Comparison of ENCODE assay signal across 7 mouse cellular contexts in the genomic region with DNA sequence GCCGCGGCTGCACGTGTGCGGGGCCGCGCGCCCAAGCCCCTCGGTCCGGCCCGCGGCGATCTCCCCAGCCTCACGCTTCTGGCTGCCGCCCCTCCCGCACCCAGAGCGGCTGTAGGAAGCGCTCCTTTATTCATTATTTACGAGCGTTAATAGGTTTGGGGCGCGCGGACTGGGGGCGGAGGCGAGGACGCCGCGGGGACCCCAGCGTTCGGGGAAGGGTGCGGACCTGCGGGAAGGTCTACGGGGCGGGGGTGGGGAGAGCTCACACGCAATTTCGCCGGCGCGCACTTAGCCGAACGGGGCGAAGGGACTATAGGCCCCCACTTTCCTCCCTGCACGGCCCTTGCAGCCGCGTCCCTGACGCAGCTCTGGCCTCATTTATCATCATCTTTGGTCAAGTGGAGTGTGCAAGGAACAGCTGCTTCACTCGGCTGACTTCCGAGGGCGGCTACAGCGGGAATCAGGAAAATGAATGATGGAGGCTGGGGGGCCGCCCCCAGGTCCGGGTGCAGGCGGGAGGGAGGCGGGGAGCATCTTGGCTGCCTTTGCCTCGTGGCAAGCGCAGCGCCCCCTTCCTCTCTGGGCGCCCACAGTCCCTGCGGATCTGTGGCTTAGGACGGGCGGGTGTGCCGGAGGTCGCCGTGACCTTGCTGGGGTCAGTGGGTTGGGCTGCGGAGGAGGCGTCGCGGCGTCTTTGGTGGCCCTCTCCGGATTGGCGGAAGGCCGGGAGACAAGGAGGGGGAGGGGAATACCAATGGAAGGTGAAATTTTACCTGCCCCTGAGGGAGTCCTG. TPM values are rescaled to one million over a fixed set of nuclear protein-coding genes. Genes with fewer than 3 reads are reported as not detected.
DNase-seq lines count a peak whose midpoint lies in the region; ATAC-seq and TF ChIP-seq lines count a peak whose summit lies in the region.

No protein-coding gene starts in this region.

- peak overlapping the region; percentile 97 for H3K4me2 ChIP-seq in intestine, postnatal 0 days (replicated peaks; ENCODE audit: low read depth)

- peak; percentile 27 for ATAC-seq in intestine, postnatal 0 days

- under 1% methylated on average over 67 of the region's 71 CpGs for WGBS in intestine, postnatal 0 days
- under 1% methylated on average over 71 of the region's 71 CpGs for WGBS in limb, embryonic 10.5 days
- WGBS in midbrain, embryonic 10.5 days = under 1% methylated on average over 71 of the region's 71 CpGs

- H3K4me1 ChIP-seq in intestine, postnatal 0 days (replicated peaks; ENCODE audit: control insufficient read depth, insufficient read depth, low read length) = peaks cover 15% of the 10 kb centered on the region; the same call in 1 of the 2 replicates
- peaks cover 96% of the 10 kb centered on the region for H3K4me1 ChIP-seq in limb, embryonic 10.5 days
- peaks cover 88% of the 10 kb centered on the region for H3K4me1 ChIP-seq in midbrain, embryonic 10.5 days

- H3K36me3 ChIP-seq in intestine, postnatal 0 days (ENCODE audit: control insufficient read depth, insufficient read depth) = no peaks in the 10 kb centered on the region; the same call in 1 of the 2 replicates
- peaks cover 49% of the 10 kb centered on the region for H3K36me3 ChIP-seq in limb, embryonic 10.5 days
- H3K36me3 ChIP-seq in midbrain, embryonic 10.5 days = peaks cover 26% of the 10 kb centered on the region

- H3K27ac ChIP-seq in intestine, postnatal 0 days (ENCODE audit: low read depth, low read length) = 0 out of 2 replicates have a peak overlapping the region, but pooled peaks have one; percentile 55
- peak overlapping the region; percentile 94 for H3K27ac ChIP-seq in limb, embryonic 10.5 days
- H3K27ac ChIP-seq in midbrain, embryonic 10.5 days (replicated peaks) = peak overlapping the region; percentile 90

- peak; percentile 88 for DNase-seq in adrenal gland, adult 2 months
- peak; percentile 87 for DNase-seq in embryo, embryonic 9.5 days (ENCODE audit: extremely low spot score)
- DNase-seq in heart, adult 18-20 months = peak; percentile 83 to 84
- peak; percentile 89 for DNase-seq in limb, embryonic 10.5 days (ENCODE audit: low spot score)
- DNase-seq in midbrain, embryonic 10.5 days (ENCODE audit: low spot score) = peak; percentile 85
- peak; percentile 72 to 77 for DNase-seq in right cerebral cortex, postnatal 36 days (ENCODE audit: low spot score in 2 of 2)

- no peaks in the 10 kb centered on the region for H3K27me3 ChIP-seq in intestine, postnatal 0 days (replicated peaks; ENCODE audit: control insufficient read depth, insufficient read depth, low read length)
- no peaks in the 10 kb centered on the region for H3K27me3 ChIP-seq in limb, embryonic 10.5 days (ENCODE audit: low read depth, poor library complexity, severe bottlenecking)
- peaks cover 25% of the 10 kb centered on the region for H3K27me3 ChIP-seq in midbrain, embryonic 10.5 days (ENCODE audit: low read depth, poor library complexity, severe bottlenecking)

- peak overlapping the region; percentile 53 for H3K9ac ChIP-seq in intestine, postnatal 0 days (ENCODE audit: low read depth, low read length)

- H3K4me3 ChIP-seq in intestine, postnatal 0 days (ENCODE audit: low read depth, low read length) = peak overlapping the region; percentile 51
- H3K4me3 ChIP-seq in limb, embryonic 10.5 days = peak overlapping the region; percentile 77
- H3K4me3 ChIP-seq in midbrain, embryonic 10.5 days = peak overlapping the region; percentile 79

- H3K9me3 ChIP-seq in intestine, postnatal 0 days (ENCODE audit: control insufficient read depth) = no peaks in the 10 kb centered on the region
- H3K9me3 ChIP-seq in limb, embryonic 10.5 days (replicated peaks) = no peaks in the 10 kb centered on the region
- no peaks in the 10 kb centered on the region for H3K9me3 ChIP-seq in midbrain, embryonic 10.5 days (replicated peaks)

- peak; percentile 60 for TF ChIP-seq CTCF in intestine, postnatal 0 days (IDR thresholded peaks at IDR 0.05; ENCODE audit: low read depth)

RNA-seq across cellular contexts. Expression of a gene that starts 46.0 kb away (rescaled TPM):
- 100 to 1,000 TPM; 201 to 250 TPM for total RNA-seq in adrenal gland, adult 2 months (2021)
- polyA plus RNA-seq in adrenal gland, adult 2 months (2012; rRNA removed) = 661 and 745 TPM in 2 replicates
- 10 to 100 TPM; 25.7 to 36.6 TPM for total RNA-seq in heart, adult 18-20 months (2021)
- polyA plus RNA-seq in intestine, postnatal 0 days (2015; fragmentation: Nextera tagmentation; extraction: Ambion mirVana) = 86.9 and 88.1 TPM in 2 replicates
- 56.2 and 56.6 TPM in 2 replicates for polyA plus RNA-seq in limb, embryonic 10.5 days (2016; fragmentation: Nextera tagmentation; extraction: Ambion mirVana)
- 47.0 and 51.0 TPM in 2 replicates for polyA plus RNA-seq in midbrain, embryonic 10.5 days (2016; fragmentation: Nextera tagmentation; extraction: Ambion mirVana)

Comparison
In these comparisons a context has a peak if more than half of its experiments do, and no peak if none do; other contexts are left out.
1. Peak in every context shown above with its lines: DNase-seq, ATAC-seq, H3K4me3 ChIP-seq and H3K27ac ChIP-seq.